Mouse (Mus musculus) midbrain, embryonic 14.5 days (tissue): ENCODE measurements around the gene Tmem120b. TPM values are rescaled to one million over a fixed set of nuclear protein-coding genes. Genes with fewer than 3 reads are reported as not detected.

Experiments used
- ATAC-seq: fragments of 200-750 bp; cut with Nextera tagmentation; 2 replicates; pipeline ENCODE4 v1.8.0; 2017; ENCODE audit warnings: moderate number of reproducible peaks, moderate library complexity; ENCODE audit not compliant: low FRiP score, low TSS enrichment
- DNase-seq: peaks from one replicate; pipeline ENCODE4 v3.0.0-alpha.2; 2015
- H3K27ac ChIP-seq: fragments of 300-500 bp; sonication (generic); replicated peaks from 2 replicates; pipeline ENCODE4 v1.5.1; 2014; ENCODE audit warnings: mild to moderate bottlenecking, low read depth, low read length, moderate library complexity
- H3K27me3 ChIP-seq: fragments of 300-500 bp; sonication (generic); 2 replicates; pipeline ENCODE4 v1.6.1; 2014; ENCODE audit warnings: low read length, control low read depth, mixed read lengths; ENCODE audit not compliant: control insufficient read depth, insufficient read depth
- H3K36me3 ChIP-seq: fragments of 300-500 bp; sonication (generic); 2 replicates; pipeline ENCODE4 v1.6.1; 2014; ENCODE audit warnings: low read length, control low read depth; ENCODE audit not compliant: control insufficient read depth, insufficient read depth
- H3K4me1 ChIP-seq: fragments of 300-500 bp; sonication (generic); 2 replicates; pipeline ENCODE4 v1.6.1; 2014; ENCODE audit warnings: mild to moderate bottlenecking, antibody characterized with exemption, low read length, control low read depth; ENCODE audit not compliant: control insufficient read depth, insufficient read depth
- H3K4me2 ChIP-seq: fragments of 300-500 bp; sonication (generic); 2 replicates; pipeline ENCODE4 v1.6.1; 2014; ENCODE audit warnings: mild to moderate bottlenecking, low read length, moderate library complexity
- H3K4me3 ChIP-seq: fragments of 300-500 bp; sonication (generic); replicated peaks from 2 replicates; pipeline ENCODE4 v1.5.1; 2014; ENCODE audit warnings: low read depth, low read length
- H3K9ac ChIP-seq: fragments of 300-500 bp; sonication (generic); replicated peaks from 2 replicates; pipeline ENCODE4 v1.6.1; 2014; ENCODE audit warnings: mild to moderate bottlenecking, low read length, moderate library complexity
- H3K9me3 ChIP-seq: fragments of 300-500 bp; sonication (generic); 2 replicates; pipeline ENCODE4 v1.6.1; 2016; ENCODE audit warnings: low read length, control low read depth, mixed read lengths; ENCODE audit not compliant: control insufficient read depth
- WGBS: fragments of 180-500 bp; shearing (Covaris S2); extraction: QIAGEN DNeasy Blood & Tissue Kit; methylation state at CpG from one replicate; pipeline ENCODE4 v1.1.7; 2014; 5-methylcytosine and 5-hydroxymethylcytosine counted together
- polyA plus RNA-seq: library from polyadenylated mRNA; unstranded; fragments of >200 nt; fragmentation: Nextera tagmentation; extraction: Ambion mirVana; gene quantifications from 2 replicates; pipeline ENCODE4 v1.2.1, GENCODE M21; 2014

The Tmem120b gene
- 12.7 and 13.1 TPM in 2 replicates for polyA plus RNA-seq

- no peaks in the 10 kb centered on the region for H3K36me3 ChIP-seq
- H3K4me3 ChIP-seq: no peak within 1 kb of the TSS
- H3K9me3 ChIP-seq: no peaks in the 10 kb centered on the region
- no peak within 1 kb of the TSS for H3K4me2 ChIP-seq
- DNase-seq: no peak
- H3K4me1 ChIP-seq: no peaks in the 10 kb centered on the region
- WGBS: 88% methylated on average over 12 of the region's 12 CpGs
- H3K9ac ChIP-seq: no peak within 1 kb of the TSS
- H3K27me3 ChIP-seq: no peaks in the 10 kb centered on the region
- no peak for ATAC-seq
- H3K27ac ChIP-seq: no peak within 1 kb of the TSS
Measured at GRCm38 (mm10) chr5:123068115-123068514, at the start of gene Tmem120b. Gene Tmem120b (plus strand): TSS chr5:123068415.

DNA sequence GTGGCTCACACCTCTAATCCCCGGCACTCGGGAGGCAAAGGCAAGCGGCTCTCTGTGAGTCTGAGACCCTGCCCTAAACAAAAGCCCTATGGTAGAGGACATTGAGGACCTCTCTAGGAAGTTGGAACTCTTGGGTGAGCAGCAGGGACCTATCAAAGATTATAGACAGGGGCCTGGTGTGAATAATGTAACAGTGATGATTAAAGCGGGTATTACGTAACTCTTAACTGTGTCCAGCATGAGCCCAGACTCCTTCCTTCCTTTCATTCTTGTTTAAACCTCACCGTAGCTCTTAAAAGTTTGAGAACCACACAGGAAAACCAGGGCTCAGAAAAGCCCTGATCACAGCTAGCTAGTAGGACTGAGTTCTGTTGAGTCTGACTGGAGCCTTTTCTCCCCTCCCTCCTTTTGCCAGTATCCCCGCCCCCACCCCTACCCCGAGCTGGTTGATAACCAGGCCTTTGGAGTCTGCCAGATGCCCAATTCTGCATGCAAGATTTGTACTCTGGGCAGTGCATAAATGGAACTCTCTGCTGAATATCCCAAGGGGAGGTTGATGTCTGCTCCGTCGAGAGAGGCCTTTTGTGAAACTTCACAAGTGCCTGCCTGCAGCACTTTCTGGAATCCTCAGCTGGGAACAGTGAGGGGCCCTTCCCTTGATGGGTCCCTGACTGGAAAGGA, 48.7 kb upstream of the Tmem120b start:
- H3K27me3 ChIP-seq: no peaks in the 10 kb centered on the region
- H3K9me3 ChIP-seq: no peaks in the 10 kb centered on the region
- ATAC-seq (0 out of 2 replicates have a peak, but pooled peaks have one; percentile 5), DNase-seq (peak; percentile 73)
- no peak overlapping the region for H3K4me3 ChIP-seq
- no peaks in the 10 kb centered on the region for H3K36me3 ChIP-seq
- 38% methylated on average over 10 of the region's 10 CpGs for WGBS
- peaks cover 25% of the 10 kb centered on the region for H3K4me1 ChIP-seq
- no peak overlapping the region; the same call in 1 of the 2 replicates for H3K9ac ChIP-seq
- H3K27ac ChIP-seq: peak overlapping the region; percentile 58
- peak overlapping the region; percentile 24; the same call in 1 of the 2 replicates for H3K4me2 ChIP-seq

GRCm38 (mm10) chr5:123020426-123020825, 47.8 kb upstream of the Tmem120b start:
- H3K9me3 ChIP-seq: no peaks in the 10 kb centered on the region
- no peak overlapping the region for H3K4me2 ChIP-seq
- no peak overlapping the region for H3K4me3 ChIP-seq
- H3K36me3 ChIP-seq: no peaks in the 10 kb centered on the region
- H3K4me1 ChIP-seq: peaks cover 23% of the 10 kb centered on the region
- H3K27ac ChIP-seq: no peak overlapping the region
- no peaks in the 10 kb centered on the region for H3K27me3 ChIP-seq
- 88% methylated on average over 5 of the region's 5 CpGs for WGBS
- no peak for DNase-seq
- no peak overlapping the region for H3K9ac ChIP-seq
- ATAC-seq: no peak

- H3K4me2 ChIP-seq: no peak overlapping the region
- no peak overlapping the region for H3K27ac ChIP-seq
- no peak for DNase-seq
- H3K36me3 ChIP-seq: no peaks in the 10 kb centered on the region
- no peaks in the 10 kb centered on the region for H3K9me3 ChIP-seq
- H3K27me3 ChIP-seq: no peaks in the 10 kb centered on the region
- WGBS: 94% methylated on average over 7 of the region's 7 CpGs
- H3K4me3 ChIP-seq: no peak overlapping the region
- no peak for ATAC-seq
- no peak overlapping the region for H3K9ac ChIP-seq
- peaks cover 15% of the 10 kb centered on the region for H3K4me1 ChIP-seq
Measured at GRCm38 (mm10) chr5:123021438-123021837, 46.8 kb upstream of the Tmem120b start.

GRCm38 (mm10) chr5:123023049-123023448, 45.2 kb upstream of the Tmem120b start:
- Histone ChIP-seq H3K36me3 (no peaks in the 10 kb centered on the region), H3K4me1 (peaks cover 15% of the 10 kb centered on the region), H3K9me3 (no peaks in the 10 kb centered on the region), H3K27ac (no peak overlapping the region), H3K27me3 (no peaks in the 10 kb centered on the region), H3K4me2 (no peak overlapping the region), H3K4me3 (no peak overlapping the region), H3K9ac (no peak overlapping the region)
- ATAC-seq: no peak
- WGBS: 86% methylated on average over 6 of the region's 6 CpGs
- no peak for DNase-seq

DNA sequence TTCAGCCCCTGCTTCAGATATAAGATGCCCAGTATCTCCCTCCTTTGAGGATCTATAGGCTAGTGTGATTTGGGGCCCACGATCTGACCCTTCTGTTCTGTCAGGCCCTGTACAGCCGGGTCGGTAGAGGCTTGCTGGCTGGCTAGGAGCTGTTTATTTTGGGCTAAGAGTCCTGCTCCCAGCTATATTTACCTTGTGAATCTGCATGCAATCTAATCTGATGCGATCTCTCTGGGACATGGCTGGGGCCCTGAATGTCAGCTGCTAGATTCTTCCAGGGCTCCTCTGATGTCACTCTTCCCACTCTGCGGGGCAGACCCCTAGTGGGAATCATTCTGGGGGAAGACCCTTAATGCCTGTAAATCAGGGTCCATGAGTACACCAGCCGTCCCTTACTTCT, 43.9 kb upstream of the Tmem120b start:
- Histone ChIP-seq H3K4me3 (no peak overlapping the region), H3K4me1 (peaks cover 6% of the 10 kb centered on the region), H3K27ac (no peak overlapping the region), H3K27me3 (no peaks in the 10 kb centered on the region), H3K9me3 (no peaks in the 10 kb centered on the region), H3K4me2 (no peak overlapping the region), H3K9ac (no peak overlapping the region), H3K36me3 (peaks cover 2% of the 10 kb centered on the region)
- DNase-seq (no peak), ATAC-seq (no peak)
- WGBS: 91% methylated on average over 6 of the region's 6 CpGs

- no peaks in the 10 kb centered on the region for H3K4me1 ChIP-seq
- ATAC-seq (no peak), DNase-seq (no peak)
- H3K9me3 ChIP-seq: no peaks in the 10 kb centered on the region
- no peak overlapping the region for H3K4me3 ChIP-seq
- no peaks in the 10 kb centered on the region for H3K27me3 ChIP-seq
- H3K36me3 ChIP-seq: peaks cover 7% of the 10 kb centered on the region
- no peak overlapping the region for H3K27ac ChIP-seq
- WGBS: 92% methylated on average over 9 of the region's 9 CpGs
- no peak overlapping the region for H3K9ac ChIP-seq
- no peak overlapping the region for H3K4me2 ChIP-seq
Measured at GRCm38 (mm10) chr5:123024965-123025573, 43.1 kb upstream of the Tmem120b start.

DNA sequence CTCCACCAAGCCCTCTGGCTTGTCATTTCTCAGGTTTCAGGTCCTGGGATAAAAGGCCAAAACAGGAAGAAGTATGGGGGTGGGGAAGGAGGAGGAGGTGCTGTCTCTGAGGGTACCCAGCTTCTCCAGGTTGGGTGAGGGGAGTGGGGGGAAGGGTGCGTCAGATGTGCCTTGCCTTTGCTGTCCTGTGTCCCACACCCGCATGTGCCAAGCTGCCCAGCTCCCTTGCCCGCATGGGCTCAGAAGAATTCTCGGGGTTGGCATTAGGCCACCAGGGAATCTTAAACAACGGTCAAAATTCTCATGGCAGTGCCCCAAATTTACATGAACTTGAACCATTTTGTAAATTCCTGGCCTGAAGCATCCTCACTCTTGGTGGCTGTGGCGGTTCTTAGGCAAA, 41.8 kb upstream of the Tmem120b start:
- no peak for DNase-seq
- WGBS: 73% methylated on average over 6 of the region's 6 CpGs

DNA sequence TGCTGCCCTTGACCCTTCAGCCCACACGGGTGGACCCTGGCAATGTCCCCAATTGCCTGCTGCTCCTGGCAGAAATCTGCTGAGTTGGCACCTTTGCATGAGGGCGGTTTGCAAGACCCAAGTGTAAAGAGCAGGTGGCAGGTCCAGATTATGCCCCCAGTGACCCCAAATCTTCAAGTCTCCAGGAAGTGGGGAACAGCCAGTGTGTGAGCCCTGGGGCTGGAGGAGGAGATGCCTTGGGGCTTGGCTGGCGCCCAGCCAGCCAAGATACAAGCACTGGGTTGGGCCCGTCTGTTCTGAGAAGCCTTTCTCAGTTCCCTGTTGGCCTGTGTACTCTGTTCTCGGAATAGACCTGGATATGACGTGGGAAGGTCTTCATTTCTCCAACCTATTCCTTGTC, 40.8 kb upstream of the Tmem120b start:
- H3K36me3 ChIP-seq: peaks cover 7% of the 10 kb centered on the region
- no peak for ATAC-seq
- H3K4me1 ChIP-seq: no peaks in the 10 kb centered on the region
- H3K9me3 ChIP-seq: no peaks in the 10 kb centered on the region
- 74% methylated on average over 6 of the region's 6 CpGs for WGBS
- H3K4me3 ChIP-seq: no peak overlapping the region
- no peak overlapping the region for H3K4me2 ChIP-seq
- no peak overlapping the region for H3K27ac ChIP-seq
- no peak overlapping the region for H3K9ac ChIP-seq
- DNase-seq: no peak
- H3K27me3 ChIP-seq: no peaks in the 10 kb centered on the region

More for the DNA sequence above, 41.8 kb upstream of the Tmem120b start:
- Histone ChIP-seq H3K9ac (no peak overlapping the region), H3K9me3 (no peaks in the 10 kb centered on the region), H3K36me3 (peaks cover 7% of the 10 kb centered on the region), H3K27ac (no peak overlapping the region), H3K4me3 (no peak overlapping the region), H3K4me2 (no peak overlapping the region), H3K27me3 (no peaks in the 10 kb centered on the region), H3K4me1 (no peaks in the 10 kb centered on the region)
- no peak for ATAC-seq
